15 mouse cellular contexts compared by ENCODE assay signal in genomic region chr17:35639352-35639751, GRCm38 (mm10). TPM values are rescaled to one million over a fixed set of nuclear protein-coding genes. Genes with fewer than 3 reads are reported as not detected.
A peak's percentile ranks its signal among the peaks of the same experiment; 100 is the strongest.
DNase-seq lines count a peak whose midpoint lies in the region; ATAC-seq and TF ChIP-seq lines count a peak whose summit lies in the region.
"Had no signal": no experiment of that assay in that cellular context is flagged by ENCODE, and none has a peak within 500 bp of the region (broad histone marks: within the 10 kb centered on the region; RNA-seq: fewer than 3 reads in every experiment).

No protein-coding gene starts in this region.

- DNase-seq in heart, postnatal 36 days = no peak
- peak; percentile 9 for DNase-seq in lung, adult 2 months
- no peak for DNase-seq in lung, postnatal 36 days
- DNase-seq in ovary, adult 18-20 months (ENCODE audit: low spot score) = no peak
- no peak for DNase-seq in thymus, adult 2 months
- DNase-seq: cerebellum, adult 11-12 months had no signal

- H3K36me3 ChIP-seq in heart, embryonic 12.5 days = no peaks in the 10 kb centered on the region
- H3K36me3 ChIP-seq in embryonic facial prominence, embryonic 15.5 days = no peaks in the 10 kb centered on the region
- no peaks in the 10 kb centered on the region for H3K36me3 ChIP-seq in neural tube, embryonic 13.5 days
- H3K36me3 ChIP-seq in thymus, adult 2 months (ENCODE audit: control insufficient read depth, insufficient read depth, low read length) = no peaks in the 10 kb centered on the region
- H3K36me3 ChIP-seq: liver, embryonic 15.5 days; midbrain, embryonic 13.5 days had no signal

- no peak overlapping the region for H3K9ac ChIP-seq in heart, embryonic 12.5 days
- no peak overlapping the region for H3K9ac ChIP-seq in embryonic facial prominence, embryonic 15.5 days
- H3K9ac ChIP-seq in neural tube, embryonic 13.5 days = no peak overlapping the region
- H3K9ac ChIP-seq: liver, embryonic 15.5 days; midbrain, embryonic 13.5 days had no signal

- peak overlapping the region; percentile 59; the same call in 1 of the 2 replicates for H3K27ac ChIP-seq in heart, embryonic 12.5 days (ENCODE audit: poor library complexity, severe bottlenecking)
- H3K27ac ChIP-seq in embryonic facial prominence, embryonic 15.5 days (replicated peaks) = peak overlapping the region; percentile 5; the same call in 1 of the 2 replicates
- no peak overlapping the region for H3K27ac ChIP-seq in neural tube, embryonic 13.5 days (replicated peaks)
- H3K27ac ChIP-seq in thymus, adult 2 months (ENCODE audit: control insufficient read depth, insufficient read depth, low read length) = no peak overlapping the region
- H3K27ac ChIP-seq: layer of hippocampus, adult 2 months; liver, embryonic 15.5 days; midbrain, embryonic 13.5 days had no signal

- peak overlapping the region; percentile 55 for H3K4me2 ChIP-seq in heart, embryonic 12.5 days
- no peak overlapping the region; the same call in 1 of the 2 replicates for H3K4me2 ChIP-seq in embryonic facial prominence, embryonic 15.5 days (replicated peaks)
- H3K4me2 ChIP-seq in neural tube, embryonic 13.5 days = peak overlapping the region; percentile 14; the same call in 1 of the 2 replicates
- H3K4me2 ChIP-seq: liver, embryonic 15.5 days had no signal

- H3K9me3 ChIP-seq in heart, embryonic 12.5 days (replicated peaks) = no peaks in the 10 kb centered on the region
- no peaks in the 10 kb centered on the region for H3K9me3 ChIP-seq in embryonic facial prominence, embryonic 15.5 days (replicated peaks)
- no peaks in the 10 kb centered on the region for H3K9me3 ChIP-seq in neural tube, embryonic 13.5 days
- H3K9me3 ChIP-seq: liver, embryonic 15.5 days; midbrain, embryonic 13.5 days had no signal

- intact Hi-C loops in heart, postnatal 36 days (cut with DNase I) = no loop called here

- WGBS in heart, embryonic 12.5 days = 37% methylated on average over 6 of the region's 6 CpGs
- WGBS in lung, adult 2 months = 44% methylated on average over 6 of the region's 6 CpGs
- 77% methylated on average over 6 of the region's 6 CpGs for WGBS in embryonic facial prominence, embryonic 15.5 days
- WGBS in neural tube, embryonic 13.5 days = 90% methylated on average over 6 of the region's 6 CpGs
- 82% methylated on average over 6 of the region's 6 CpGs for WGBS in thymus, adult 2 months

- H3K27me3 ChIP-seq in heart, embryonic 12.5 days (replicated peaks) = peaks cover 32% of the 10 kb centered on the region
- no peaks in the 10 kb centered on the region for H3K27me3 ChIP-seq in embryonic facial prominence, embryonic 15.5 days
- peaks cover 12% of the 10 kb centered on the region; the same call in 1 of the 2 replicates for H3K27me3 ChIP-seq in neural tube, embryonic 13.5 days
- no peaks in the 10 kb centered on the region; the same call in 1 of the 2 replicates for H3K27me3 ChIP-seq in thymus, adult 2 months (ENCODE audit: control insufficient read depth, insufficient read depth, low read length)

- H3K4me1 ChIP-seq in heart, embryonic 12.5 days (replicated peaks) = peaks cover 13% of the 10 kb centered on the region
- 0 out of 2 replicates have a peak, but pooled peaks cover 2% of the 10 kb centered on the region for H3K4me1 ChIP-seq in lung, adult 2 months (ENCODE audit: control insufficient read depth, insufficient read depth, low read length)
- H3K4me1 ChIP-seq in embryonic facial prominence, embryonic 15.5 days = peaks cover 5% of the 10 kb centered on the region; the same call in 1 of the 2 replicates
- H3K4me1 ChIP-seq in neural tube, embryonic 13.5 days (replicated peaks) = peaks cover 4% of the 10 kb centered on the region
- peaks cover 8% of the 10 kb centered on the region for H3K4me1 ChIP-seq in thymus, adult 2 months (replicated peaks; ENCODE audit: control insufficient read depth, insufficient read depth, low read length)
- H3K4me1 ChIP-seq: midbrain, embryonic 13.5 days had no signal

- no peak for ATAC-seq in heart, embryonic 12.5 days (ENCODE audit: insufficient number of reproducible peaks, low FRiP score)
- ATAC-seq in embryonic facial prominence, embryonic 15.5 days (ENCODE audit: insufficient number of reproducible peaks, low FRiP score, low TSS enrichment, low read depth) = no peak
- ATAC-seq in neural tube, embryonic 13.5 days (ENCODE audit: low read depth) = no peak

- TF ChIP-seq POLR2A in lung, adult 2 months (IDR thresholded peaks at IDR 0.05; ENCODE audit: borderline replicate concordance, extremely low read depth, low read depth, low read length) = no peak
- no peak for TF ChIP-seq POLR2A in thymus, adult 2 months (IDR thresholded peaks at IDR 0.05; ENCODE audit: control insufficient read depth, extremely low read depth, insufficient read depth, low read length, poor library complexity)

- H3K4me3 ChIP-seq in heart, embryonic 12.5 days = peak overlapping the region; percentile 1; the same call in 1 of the 2 replicates
- H3K4me3 ChIP-seq in lung, adult 2 months (replicated peaks; ENCODE audit: extremely low read depth, low read depth, low read length) = no peak overlapping the region
- H3K4me3 ChIP-seq in embryonic facial prominence, embryonic 15.5 days (replicated peaks) = no peak overlapping the region
- no peak overlapping the region for H3K4me3 ChIP-seq in neural tube, embryonic 13.5 days
- H3K4me3 ChIP-seq in thymus, adult 2 months (ENCODE audit: control insufficient read depth, insufficient read depth, low read length) = no peak overlapping the region
- H3K4me3 ChIP-seq: layer of hippocampus, adult 2 months; liver, embryonic 15.5 days; midbrain, embryonic 13.5 days had no signal

- no peak for TF ChIP-seq CTCF in lung, adult 2 months (IDR thresholded peaks at IDR 0.05; ENCODE audit: insufficient read depth, low read length)
- TF ChIP-seq CTCF in thymus, adult 2 months (IDR thresholded peaks at IDR 0.05; ENCODE audit: borderline replicate concordance, control insufficient read depth, extremely low read depth, insufficient read depth, low read length, poor library complexity) = no peak

RNA-seq across cellular contexts. Expression of gene Mucl3, which starts 4.1 kb away (rescaled TPM):
- 0.14 and 0.37 TPM in 2 replicates for polyA plus RNA-seq in heart, embryonic 12.5 days (2016; fragmentation: Nextera tagmentation; extraction: Ambion mirVana)
- total RNA-seq in heart, postnatal 36 days (2021) = not detected
- 0.19 and 0.24 TPM in 2 replicates for polyA plus RNA-seq in lung, adult 2 months (2012; rRNA removed)
- 0.36 TPM in 1 of 2 replicates, not detected in the other for polyA plus RNA-seq in embryonic facial prominence, embryonic 15.5 days (2015; fragmentation: Nextera tagmentation; extraction: Ambion mirVana)
- polyA plus RNA-seq in neural tube, embryonic 13.5 days (2015; fragmentation: Nextera tagmentation; extraction: Ambion mirVana) = 0.18 and 0.24 TPM in 2 replicates
- polyA plus RNA-seq in thymus, adult 2 months (2012; rRNA removed) = 0.05 and 0.11 TPM in 2 replicates
- total RNA-seq: granulocyte monocyte progenitor cell, adult 5-6 weeks; layer of hippocampus, adult 2 months had no signal
- polyA plus RNA-seq: midbrain, embryonic 13.5 days had no signal

RNA-seq across cellular contexts. Expression of gene Gm9573, which starts 12.9 kb away (rescaled TPM):
- polyA plus RNA-seq in heart, embryonic 12.5 days (2016; fragmentation: Nextera tagmentation; extraction: Ambion mirVana) = not detected in 2 replicates
- total RNA-seq in heart, postnatal 36 days (2021) = not detected
- polyA plus RNA-seq in lung, adult 2 months (2012; rRNA removed) = not detected in 2 replicates
- 0.17 TPM in 1 of 2 replicates, not detected in the other for polyA plus RNA-seq in embryonic facial prominence, embryonic 15.5 days (2015; fragmentation: Nextera tagmentation; extraction: Ambion mirVana)
- polyA plus RNA-seq in neural tube, embryonic 13.5 days (2015; fragmentation: Nextera tagmentation; extraction: Ambion mirVana) = not detected in 2 replicates
- 0.09 and 0.23 TPM in 2 replicates for polyA plus RNA-seq in thymus, adult 2 months (2012; rRNA removed)
- total RNA-seq: granulocyte monocyte progenitor cell, adult 5-6 weeks; layer of hippocampus, adult 2 months had no signal
- polyA plus RNA-seq: activated CD4-positive, CD25-positive, alpha-beta regulatory T cell, adult 4 months; C2C12; liver, embryonic 15.5 days; midbrain, embryonic 13.5 days had no signal

RNA-seq across cellular contexts. Expression of gene Vars2, which starts 28.0 kb away (rescaled TPM):
- 16.1 and 17.4 TPM in 2 replicates for polyA plus RNA-seq in heart, embryonic 12.5 days (2016; fragmentation: Nextera tagmentation; extraction: Ambion mirVana)
- total RNA-seq in heart, postnatal 36 days (2021) = 10 to 100 TPM; 31.9 to 33.0 TPM
- 44.0 and 46.6 TPM in 2 replicates for polyA plus RNA-seq in lung, adult 2 months (2012; rRNA removed)
- polyA plus RNA-seq in embryonic facial prominence, embryonic 15.5 days (2015; fragmentation: Nextera tagmentation; extraction: Ambion mirVana) = 16.6 and 19.0 TPM in 2 replicates
- polyA plus RNA-seq in neural tube, embryonic 13.5 days (2015; fragmentation: Nextera tagmentation; extraction: Ambion mirVana) = 10.6 and 11.3 TPM in 2 replicates
- polyA plus RNA-seq in thymus, adult 2 months (2012; rRNA removed) = 153 and 171 TPM in 2 replicates

RNA-seq across cellular contexts. Expression of gene Gtf2h4, which starts 34.2 kb away (rescaled TPM):
- 22.2 and 24.5 TPM in 2 replicates for polyA plus RNA-seq in heart, embryonic 12.5 days (2016; fragmentation: Nextera tagmentation; extraction: Ambion mirVana)
- 10 to 100 TPM; 16.9 to 17.4 TPM for total RNA-seq in heart, postnatal 36 days (2021)
- polyA plus RNA-seq in lung, adult 2 months (2012; rRNA removed) = 21.3 and 22.5 TPM in 2 replicates
- polyA plus RNA-seq in embryonic facial prominence, embryonic 15.5 days (2015; fragmentation: Nextera tagmentation; extraction: Ambion mirVana) = 35.4 and 39.5 TPM in 2 replicates
- polyA plus RNA-seq in neural tube, embryonic 13.5 days (2015; fragmentation: Nextera tagmentation; extraction: Ambion mirVana) = 25.5 and 28.8 TPM in 2 replicates
- 317 and 352 TPM in 2 replicates for polyA plus RNA-seq in thymus, adult 2 months (2012; rRNA removed)

RNA-seq across cellular contexts. Expression of gene Sfta2, which starts 38.0 kb away (rescaled TPM):
- not detected in 2 replicates for polyA plus RNA-seq in heart, embryonic 12.5 days (2016; fragmentation: Nextera tagmentation; extraction: Ambion mirVana)
- not detected for total RNA-seq in heart, postnatal 36 days (2021)
- 257 and 330 TPM in 2 replicates for polyA plus RNA-seq in lung, adult 2 months (2012; rRNA removed)
- 0.25 and 0.81 TPM in 2 replicates for polyA plus RNA-seq in embryonic facial prominence, embryonic 15.5 days (2015; fragmentation: Nextera tagmentation; extraction: Ambion mirVana)
- not detected in 2 replicates for polyA plus RNA-seq in neural tube, embryonic 13.5 days (2015; fragmentation: Nextera tagmentation; extraction: Ambion mirVana)
- 0.82 and 1.3 TPM in 2 replicates for polyA plus RNA-seq in thymus, adult 2 months (2012; rRNA removed)
- total RNA-seq: granulocyte monocyte progenitor cell, adult 5-6 weeks; layer of hippocampus, adult 2 months had no signal
- polyA plus RNA-seq: activated CD4-positive, CD25-positive, alpha-beta regulatory T cell, adult 4 months; C2C12; liver, embryonic 15.5 days; midbrain, embryonic 13.5 days had no signal

Comparison
In these comparisons a context has a peak if more than half of its experiments do, and no peak if none do; other contexts are left out.
1. H3K27ac ChIP-seq: peak in heart, embryonic 12.5 days (single experiment) and embryonic facial prominence, embryonic 15.5 days (single experiment); none in neural tube, embryonic 13.5 days (single experiment) and thymus, adult 2 months (single experiment).